Mouse (Mus musculus) thymus, adult 18-20 months (tissue): ENCODE measurements around the gene Slc44a5.
"Not testable (repeated sequence)": the region's sequence is repeated elsewhere in the genome, so short reads cannot be mapped to it uniquely, and the experiment has no call there.

Source experiments
- DNase-seq, 2 experiments: peaks; one replicate each; pipeline ENCODE4 v3.0.0; 2022; ENCODE audit warnings: mixed read lengths in 2 of 2

The Slc44a5 gene

GRCm38 (mm10) chr3:153973949-153974760 lies 919 bp downstream of the Slc44a5 start:
- DNase-seq: no peak

GRCm38 (mm10) chr3:153975060-153975459 lies 1.8 kb downstream of the Slc44a5 start:
- DNase-seq: no peak

GRCm38 (mm10) chr3:153975791-153976190 lies 2.6 kb downstream of the Slc44a5 start:
- DNase-seq: no peak

GRCm38 (mm10) chr3:153980611-153981010 lies 7.4 kb downstream of the Slc44a5 start:
- no peak for DNase-seq

DNA sequence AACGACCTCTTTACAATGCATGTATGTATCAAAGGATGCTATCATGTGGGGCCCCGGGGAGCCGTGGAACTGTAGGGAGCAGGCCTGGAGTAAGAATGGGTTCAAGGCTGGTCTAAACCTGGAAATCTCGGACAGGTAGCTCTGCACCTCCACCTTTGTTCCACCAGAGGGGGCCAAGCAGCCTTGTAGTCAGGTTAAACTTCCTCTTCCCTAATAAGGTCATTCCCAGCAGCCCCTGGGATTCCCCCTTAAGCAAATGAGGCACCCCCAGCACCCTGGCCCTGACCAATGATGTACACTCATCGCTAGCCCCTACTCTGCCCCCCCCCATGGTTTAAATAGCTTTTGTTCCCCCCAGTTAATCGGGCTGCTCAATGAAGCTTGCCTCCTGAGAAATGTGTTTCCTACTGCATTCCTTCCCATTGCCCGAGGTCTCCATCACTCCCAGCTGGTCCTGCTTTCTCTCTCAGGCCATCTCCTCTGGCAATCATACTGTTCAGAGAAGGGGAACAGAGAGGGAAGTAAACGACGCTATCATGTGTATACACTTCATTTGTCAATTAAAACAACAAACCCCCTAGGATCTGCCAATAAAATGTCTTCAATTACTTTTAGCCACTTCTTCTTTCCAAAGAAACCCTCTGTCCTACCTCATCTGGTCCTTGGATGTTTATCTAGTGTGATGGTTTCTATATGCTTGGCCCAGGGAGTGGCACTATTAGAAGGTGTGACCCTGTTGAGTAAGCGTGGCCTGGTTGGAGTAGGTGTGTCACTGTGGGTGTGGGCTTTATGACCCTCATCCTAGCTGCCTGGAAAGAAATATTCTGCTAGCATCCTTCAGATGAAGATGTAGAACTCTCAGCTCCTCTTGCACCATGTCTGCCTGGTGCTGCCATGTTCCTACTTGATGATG lies 11.4 kb downstream of the Slc44a5 start:
- no peak for DNase-seq

GRCm38 (mm10) chr3:153999797-154000528 lies 26.7 kb downstream of the Slc44a5 start:
- no peak for DNase-seq

DNA sequence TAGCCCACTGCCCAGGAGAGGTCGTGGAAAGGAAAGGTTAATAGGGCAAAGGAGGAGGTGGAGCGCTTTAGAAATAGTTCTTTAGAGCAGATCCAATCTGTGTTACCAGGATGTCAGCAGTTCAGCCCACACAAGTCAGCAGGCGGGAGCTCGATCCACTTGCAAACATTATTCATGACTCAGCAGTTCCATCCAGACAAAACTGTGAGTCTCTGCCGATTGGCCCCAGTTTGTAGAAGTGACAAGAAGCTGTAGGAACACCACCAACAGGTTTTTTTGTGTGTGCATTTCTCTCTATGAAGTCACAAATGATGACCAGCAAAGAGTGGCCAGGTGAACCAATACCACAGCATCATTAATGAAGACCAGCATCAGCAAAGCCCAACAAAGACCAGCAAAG lies 28.1 kb downstream of the Slc44a5 start:
- no peak for DNase-seq

GRCm38 (mm10) chr3:154046876-154047275 lies 73.6 kb downstream of the Slc44a5 start:
- no peak for DNase-seq

GRCm38 (mm10) chr3:154053331-154053730 lies 80.1 kb downstream of the Slc44a5 start:
- no peak for DNase-seq

DNA sequence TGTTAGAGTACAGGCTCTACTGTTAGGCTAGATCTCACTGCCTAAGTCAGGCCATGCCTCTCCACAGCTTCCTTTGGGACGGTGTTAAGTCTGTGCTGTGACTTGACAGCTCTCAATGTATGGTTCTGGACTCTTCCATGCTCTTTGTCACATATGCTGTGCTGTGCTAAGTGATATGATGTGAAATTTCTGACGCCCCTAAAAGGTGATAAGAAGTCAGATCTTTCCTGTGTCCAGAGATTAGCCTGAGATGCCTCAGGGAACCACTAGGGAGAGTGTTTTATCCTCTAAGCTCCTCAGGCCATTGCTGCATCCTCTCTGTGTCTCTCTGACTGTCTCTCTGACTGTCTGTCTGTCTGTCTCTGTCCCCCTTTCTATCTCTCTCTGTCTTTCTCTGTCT lies 84.2 kb downstream of the Slc44a5 start:
- DNase-seq: no peak

GRCm38 (mm10) chr3:154058200-154058599 lies 85.0 kb downstream of the Slc44a5 start:
- no peak for DNase-seq

DNA sequence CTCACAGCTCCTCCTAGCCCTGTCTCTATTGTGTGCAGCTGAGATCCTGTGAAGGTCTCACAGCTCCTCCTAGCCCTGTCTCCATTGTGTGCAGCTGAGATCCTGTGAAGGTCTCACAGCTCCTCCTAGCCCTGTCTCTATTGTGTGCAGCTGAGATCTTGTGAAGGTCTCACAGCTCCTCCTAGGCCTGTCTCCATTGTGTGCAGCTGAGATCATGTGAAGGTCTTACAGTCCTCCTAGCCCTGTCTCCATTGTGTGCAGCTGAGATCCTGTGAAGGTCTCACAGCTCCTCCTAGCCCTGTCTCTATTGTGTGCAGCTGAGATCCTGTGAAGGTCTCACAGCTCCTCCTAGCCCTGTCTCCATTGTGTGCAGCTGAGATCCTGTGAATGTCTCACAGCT lies 98.8 kb downstream of the Slc44a5 start:
- not testable (repeated sequence) for DNase-seq

DNA sequence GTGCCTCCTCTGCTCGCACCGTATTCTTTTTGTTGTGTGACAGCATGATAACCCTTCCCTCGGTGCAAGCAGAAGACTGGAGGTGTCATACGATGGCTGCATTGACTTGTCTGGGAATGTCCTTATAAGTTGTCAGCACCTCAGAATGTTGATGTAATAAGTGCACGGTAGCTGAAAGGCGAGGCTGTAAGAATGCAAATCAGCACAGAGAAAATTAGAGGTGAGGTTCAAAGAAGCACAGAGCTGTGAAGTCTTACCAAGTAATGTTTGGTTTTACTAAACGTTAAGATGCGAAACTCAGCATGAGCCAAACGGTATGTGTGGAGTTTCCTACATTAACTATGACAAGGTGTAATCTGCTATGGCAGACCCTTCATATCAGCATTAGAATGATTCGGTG lies 102.5 kb downstream of the Slc44a5 start:
- no peak for DNase-seq

DNA sequence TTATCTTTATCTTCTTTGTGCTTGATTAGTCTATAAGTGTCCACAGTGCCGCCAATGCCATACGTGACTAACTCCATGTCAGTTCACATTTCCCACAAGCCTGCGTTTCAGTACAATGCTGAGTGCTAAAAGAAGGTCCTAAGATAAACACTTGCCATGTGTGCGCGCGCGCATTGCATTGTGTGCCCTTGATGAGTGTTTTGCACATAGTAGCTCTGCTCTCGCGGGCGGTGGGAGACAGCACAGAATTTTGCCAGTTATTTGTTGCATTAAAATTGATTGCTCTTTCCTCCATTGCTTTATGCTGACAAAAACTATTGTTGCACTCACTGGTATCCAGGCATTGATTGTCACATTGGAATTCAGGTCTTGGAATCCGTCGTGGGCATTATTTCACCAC lies 108.5 kb downstream of the Slc44a5 start:
- no peak for DNase-seq

- DNase-seq: no peak
Measured at GRCm38 (mm10) chr3:154082241-154082640, 109.0 kb downstream of the Slc44a5 start.

GRCm38 (mm10) chr3:154082961-154083360 lies 109.7 kb downstream of the Slc44a5 start:
- no peak for DNase-seq

DNA sequence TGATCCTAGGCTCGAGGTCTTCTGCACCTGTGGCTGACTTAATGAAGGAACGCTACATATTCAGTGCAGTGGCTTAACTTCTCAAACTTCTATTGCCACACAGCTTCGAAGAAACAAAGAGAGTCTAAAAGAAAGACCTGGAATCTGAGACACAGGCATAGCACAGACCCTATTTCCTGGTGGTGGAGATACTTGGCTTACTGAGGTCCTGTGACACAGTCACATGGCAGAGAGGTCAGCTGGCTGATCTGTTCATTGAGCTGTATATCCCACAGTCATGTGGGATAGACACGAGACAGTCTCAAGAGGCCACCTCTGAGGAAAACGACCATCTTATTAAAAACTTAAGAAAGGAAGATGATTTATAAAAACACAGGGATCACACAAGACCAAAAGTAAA lies 116.8 kb downstream of the Slc44a5 start:
- DNase-seq: no peak

- DNase-seq: no peak
Measured at GRCm38 (mm10) chr3:154091468-154092338, 118.5 kb downstream of the Slc44a5 start.

DNA sequence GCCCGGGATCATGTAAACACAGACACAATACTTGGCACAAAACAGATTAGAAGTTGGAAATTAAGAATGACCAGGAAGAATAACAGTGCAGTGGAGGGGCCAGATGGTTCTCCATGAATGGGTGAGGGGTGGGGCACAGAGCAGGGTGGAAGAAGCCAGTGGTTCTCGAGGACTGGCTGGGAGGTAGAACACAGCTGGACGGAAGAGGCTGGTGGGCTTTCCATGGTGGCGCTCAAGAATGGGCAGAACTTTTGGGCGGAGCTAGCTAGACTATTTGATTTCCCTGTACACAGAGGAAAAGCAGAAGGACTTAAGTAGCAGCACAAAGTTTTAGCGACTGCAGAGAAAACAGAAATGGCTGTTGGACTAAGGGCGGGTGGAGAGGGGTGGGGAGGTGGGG lies 119.2 kb downstream of the Slc44a5 start:
- DNase-seq: no peak

DNA sequence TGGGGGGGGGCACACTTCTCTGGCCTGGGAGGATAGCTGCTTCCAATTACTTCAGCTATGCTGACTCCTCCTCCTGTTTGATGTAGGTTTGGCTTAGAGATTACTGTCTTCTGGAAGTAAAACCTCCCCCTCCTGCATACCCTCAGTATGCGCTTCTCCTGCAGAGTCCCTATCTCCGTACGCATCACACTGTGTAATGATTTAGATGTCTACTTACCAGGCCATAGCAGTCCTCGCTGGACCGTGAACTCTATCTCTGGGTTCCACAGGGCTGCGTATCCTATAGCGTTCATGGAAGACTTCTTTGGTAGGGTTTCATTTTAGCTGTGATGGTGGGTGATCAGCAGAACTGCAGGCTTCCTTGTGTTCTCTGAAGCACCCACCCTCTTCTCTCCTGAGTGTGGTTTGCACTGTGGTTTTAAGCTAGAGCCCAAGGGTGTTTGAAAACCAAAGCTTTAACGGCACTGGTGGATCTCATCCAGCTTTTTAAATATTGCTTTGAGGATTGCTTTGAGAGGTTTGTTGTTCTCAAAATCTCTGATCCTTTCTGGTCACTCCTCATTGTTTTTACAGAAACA lies 120.6 kb downstream of the Slc44a5 start:
- no peak for DNase-seq

- DNase-seq: no peak
Measured at GRCm38 (mm10) chr3:154101671-154102070, 128.4 kb downstream of the Slc44a5 start.

GRCm38 (mm10) chr3:154110528-154110927 lies 137.3 kb downstream of the Slc44a5 start:
- DNase-seq: no peak
